Mouse (Mus musculus): ENCODE results near the gene Slc4a1ap. TPM values are rescaled to one million over a fixed set of nuclear protein-coding genes. Genes with fewer than 3 reads are reported as not detected.

The Slc4a1ap gene
- polyA plus RNA-seq, 1 experiment from 2014 or later = 25.4 TPM

DNA sequence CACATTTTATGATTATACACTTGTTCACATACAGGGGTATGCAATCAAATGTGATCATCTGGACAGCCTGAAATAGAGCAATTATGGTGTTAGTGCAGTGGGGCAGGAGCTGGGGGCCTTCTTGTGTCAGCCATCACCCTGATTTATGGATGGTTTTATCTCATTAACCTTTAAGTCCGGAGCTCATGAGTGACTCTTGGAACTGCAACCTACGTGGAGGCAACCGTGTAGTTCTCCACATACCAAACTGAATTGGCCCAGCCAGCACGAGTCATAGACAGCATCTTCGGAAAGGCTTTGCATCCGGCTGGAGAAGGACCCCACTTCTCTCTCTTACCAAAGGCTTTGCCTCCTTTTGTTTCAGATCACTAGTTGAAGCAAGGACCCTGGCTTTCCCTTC lies 77.0 kb downstream of the Slc4a1ap start:
- no peak overlapping the region for H3K4me2 ChIP-seq (ENCODE audit: low read length)
- ATAC-seq (replicated peaks; ENCODE audit: low FRiP score, low TSS enrichment, low read depth) (no peak), DNase-seq (ENCODE audit: low spot score) (no peak)
- H3K36me3 ChIP-seq (ENCODE audit: control insufficient read depth, insufficient read depth, low read length) = no peaks in the 10 kb centered on the region
- H3K27me3 ChIP-seq (replicated peaks; ENCODE audit: control insufficient read depth, insufficient read depth, low read length) = no peaks in the 10 kb centered on the region
- no peaks in the 10 kb centered on the region for H3K9me3 ChIP-seq (ENCODE audit: control insufficient read depth, low read length)
- WGBS = 65% methylated on average over 6 of the region's 6 CpGs
- no peak overlapping the region for H3K9ac ChIP-seq (ENCODE audit: low read length)
- H3K4me3 ChIP-seq (ENCODE audit: low read depth, low read length) = no peak overlapping the region
- H3K27ac ChIP-seq (ENCODE audit: low read depth) = no peak overlapping the region
- H3K4me1 ChIP-seq (replicated peaks; ENCODE audit: control insufficient read depth, insufficient read depth, low read length) = peaks cover 7% of the 10 kb centered on the region; the same call in 1 of the 2 replicates

DNA sequence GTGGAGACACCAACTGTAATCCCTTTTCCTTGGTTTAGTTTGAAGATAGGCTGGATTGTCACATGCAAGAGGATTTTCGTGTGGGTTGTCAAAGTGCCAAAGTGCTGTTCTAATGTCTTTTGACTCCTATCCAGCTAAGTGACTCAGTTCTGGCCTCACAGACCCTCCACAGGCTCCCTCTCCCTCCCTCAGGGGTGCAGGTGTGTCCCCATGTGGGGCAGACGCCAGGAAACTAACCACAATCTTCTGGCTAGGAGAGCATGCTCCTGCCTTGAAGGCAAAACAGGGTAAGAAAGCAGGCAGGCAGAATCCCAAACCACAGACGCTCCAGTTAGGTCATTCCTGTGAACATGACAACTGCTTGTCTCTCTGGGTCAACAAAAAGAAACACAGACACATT lies 79.4 kb downstream of the Slc4a1ap start:
- H3K4me2 ChIP-seq (ENCODE audit: low read length) = no peak overlapping the region
- no peaks in the 10 kb centered on the region for H3K36me3 ChIP-seq (ENCODE audit: control insufficient read depth, insufficient read depth, low read length)
- H3K27me3 ChIP-seq (replicated peaks; ENCODE audit: control insufficient read depth, insufficient read depth, low read length) = no peaks in the 10 kb centered on the region
- H3K4me1 ChIP-seq (replicated peaks; ENCODE audit: control insufficient read depth, insufficient read depth, low read length) = peaks cover 7% of the 10 kb centered on the region; the same call in 1 of the 2 replicates
- H3K9me3 ChIP-seq (ENCODE audit: control insufficient read depth, low read length) = no peaks in the 10 kb centered on the region
- no peak overlapping the region for H3K9ac ChIP-seq (ENCODE audit: low read length)
- ATAC-seq (replicated peaks; ENCODE audit: low FRiP score, low TSS enrichment, low read depth) (no peak), DNase-seq (ENCODE audit: low spot score) (no peak)
- 58% methylated on average over 3 of the region's 3 CpGs for WGBS
- no peak overlapping the region for H3K4me3 ChIP-seq (ENCODE audit: low read depth, low read length)
- no peak overlapping the region for H3K27ac ChIP-seq (ENCODE audit: low read depth)

Other genes with a start within 250 kb of the Slc4a1ap start
- 29.5 and 30.6 TPM in 2 replicates for gene Ift172, start 235.9 kb upstream of the Slc4a1ap start, polyA plus RNA-seq (2014; fragmentation: Nextera tagmentation; extraction: Ambion mirVana)
- gene Fndc4, start 230.9 kb upstream of the Slc4a1ap start, polyA plus RNA-seq (2014; fragmentation: Nextera tagmentation; extraction: Ambion mirVana) = 39.9 and 41.9 TPM in 2 replicates
- 0.42 and 0.60 TPM in 2 replicates for gene Gckr, start 229.6 kb upstream of the Slc4a1ap start, polyA plus RNA-seq (2014; fragmentation: Nextera tagmentation; extraction: Ambion mirVana)
- gene Zfp512, start 74.6 kb upstream of the Slc4a1ap start, polyA plus RNA-seq (2014; fragmentation: Nextera tagmentation; extraction: Ambion mirVana) = 43.7 and 48.4 TPM in 2 replicates
- gene 4930548H24Rik, start 41.3 kb upstream of the Slc4a1ap start, polyA plus RNA-seq (2014; fragmentation: Nextera tagmentation; extraction: Ambion mirVana) = 0.07 TPM in 1 of 2 replicates, not detected in the other
- 65.4 and 66.3 TPM in 2 replicates for gene Gpn1, start 32.3 kb upstream of the Slc4a1ap start, polyA plus RNA-seq (2014; fragmentation: Nextera tagmentation; extraction: Ambion mirVana)
- gene Supt7l, start 812 bp downstream of the Slc4a1ap start, polyA plus RNA-seq (2014; fragmentation: Nextera tagmentation; extraction: Ambion mirVana) = 14.5 and 16.7 TPM in 2 replicates
- gene Mrpl33, start 69.9 kb downstream of the Slc4a1ap start, polyA plus RNA-seq (2014; fragmentation: Nextera tagmentation; extraction: Ambion mirVana) = 298 and 334 TPM in 2 replicates
- gene Rbks, start 170.6 kb downstream of the Slc4a1ap start, polyA plus RNA-seq (2014; fragmentation: Nextera tagmentation; extraction: Ambion mirVana) = 7.8 and 8.5 TPM in 2 replicates
- 43.5 and 54.5 TPM in 2 replicates for gene Babam2, start 170.7 kb downstream of the Slc4a1ap start, polyA plus RNA-seq (2014; fragmentation: Nextera tagmentation; extraction: Ambion mirVana)